8 mouse cellular contexts compared by ENCODE assay signal in the genomic region with DNA sequence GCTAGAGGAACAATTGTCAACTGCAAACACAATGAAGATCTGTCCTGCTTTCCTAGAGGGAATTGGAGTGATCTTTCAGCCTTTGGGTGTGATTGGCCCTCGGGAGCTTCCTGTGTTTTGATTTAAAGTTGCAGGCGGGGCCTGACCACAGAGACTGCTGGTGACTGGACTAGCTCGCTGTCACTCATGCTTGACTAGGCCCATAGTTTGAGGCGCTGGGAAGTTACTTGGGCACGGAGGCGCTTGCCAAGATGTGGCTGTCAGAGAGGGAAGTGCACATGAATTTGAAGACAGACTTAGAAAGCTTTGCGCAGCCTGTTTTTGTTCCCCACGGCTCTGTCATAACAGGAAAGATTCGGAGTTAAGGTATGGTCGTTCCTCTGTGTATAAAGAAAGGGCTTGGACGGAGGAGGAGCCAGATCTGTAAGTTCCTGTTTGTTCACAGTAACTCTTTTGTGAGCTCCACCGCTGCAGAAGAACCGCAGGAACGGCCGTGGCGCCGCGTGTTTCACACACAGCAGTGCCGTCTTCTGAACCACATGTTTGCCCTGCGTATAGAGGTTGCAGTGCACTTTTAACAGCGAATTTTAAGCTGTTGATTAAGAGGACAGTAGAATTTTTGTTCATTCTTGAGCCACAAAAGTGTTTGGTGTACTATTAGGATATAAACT. TPM values are rescaled to one million over a fixed set of nuclear protein-coding genes. Genes with fewer than 3 reads are reported as not detected.
A peak's percentile ranks its signal among the peaks of the same experiment; 100 is the strongest.
DNase-seq lines count a peak whose midpoint lies in the region; ATAC-seq and TF ChIP-seq lines count a peak whose summit lies in the region.

No protein-coding gene starts in this region.

- peaks cover 32 to 62% of the 10 kb centered on the region in 2 experiments for H3K36me3 ChIP-seq in CH12.LX (replicated peaks in 1 of 2; ENCODE audit: control insufficient read depth in 1 of 2, insufficient read depth in 1 of 2, low read length in 1 of 2)
- no peaks in the 10 kb centered on the region; the same call in 1 of the 2 replicates for H3K36me3 ChIP-seq in forebrain, embryonic 11.5 days (ENCODE audit: control insufficient read depth, insufficient read depth, low read length)
- H3K36me3 ChIP-seq in heart, postnatal 0 days (replicated peaks; ENCODE audit: control insufficient read depth, insufficient read depth, low read length), result peaks cover 31% of the 10 kb centered on the region
- peaks cover 2% of the 10 kb centered on the region for H3K36me3 ChIP-seq in liver, embryonic 16.5 days (ENCODE audit: control insufficient read depth, insufficient read depth)
- peaks cover 43% of the 10 kb centered on the region for H3K36me3 ChIP-seq in neural tube, embryonic 13.5 days
- H3K36me3 ChIP-seq in testis, adult 2 months (ENCODE audit: control insufficient read depth, insufficient read depth, low read length), result peaks cover 3% of the 10 kb centered on the region; the same call in 1 of the 2 replicates

- H3K79me2 ChIP-seq in CH12.LX (replicated peaks; ENCODE audit: control insufficient read depth, extremely low read depth, insufficient read depth, poor library complexity, severe bottlenecking), result peaks cover 13% of the 10 kb centered on the region

- dilution Hi-C loops in CH12.LX (cut with MboI; ENCODE audit: extremely low pct_ligation_motif_present, extremely low pct_unique_long_range_greater_than_20kb, low sequenced_read_pairs), result no loop called here

- in situ Hi-C loops in CH12.LX (cut with MboI; ENCODE audit: low pct_ligation_motif_present, low pct_unique_long_range_greater_than_20kb, low sequenced_read_pairs), result no loop called here

- no peaks in the 10 kb centered on the region for H3K9me3 ChIP-seq in CH12.LX (replicated peaks; ENCODE audit: low read length)
- no peaks in the 10 kb centered on the region for H3K9me3 ChIP-seq in forebrain, embryonic 11.5 days (ENCODE audit: control insufficient read depth, low read length)
- H3K9me3 ChIP-seq in heart, postnatal 0 days (replicated peaks; ENCODE audit: control insufficient read depth, low read length), result no peaks in the 10 kb centered on the region
- H3K9me3 ChIP-seq in liver, embryonic 16.5 days (replicated peaks; ENCODE audit: control insufficient read depth, low read length), result no peaks in the 10 kb centered on the region
- H3K9me3 ChIP-seq in neural tube, embryonic 13.5 days, result no peaks in the 10 kb centered on the region

- H3K4me3 ChIP-seq in CH12.LX (replicated peaks in 1 of 3; ENCODE audit: low read depth in 2 of 3, low read length in 2 of 3, poor library complexity in 1 of 3), result peak overlapping the region; percentile 62 to 70 (median 66)
- peak overlapping the region; percentile 45 for H3K4me3 ChIP-seq in forebrain, embryonic 11.5 days (ENCODE audit: low read depth, low read length)
- H3K4me3 ChIP-seq in heart, postnatal 0 days (ENCODE audit: low read depth, low read length), result peak overlapping the region; percentile 61
- peak overlapping the region; percentile 63 for H3K4me3 ChIP-seq in liver, embryonic 16.5 days (ENCODE audit: low read depth, low read length)
- H3K4me3 ChIP-seq in neural tube, embryonic 13.5 days, result peak overlapping the region; percentile 42
- peak overlapping the region; percentile 82 for H3K4me3 ChIP-seq in testis, adult 2 months (ENCODE audit: control insufficient read depth, low read depth, low read length)

- no peak for TF ChIP-seq CTCF in CH12.LX (conservative IDR thresholded peaks at IDR 0.05 in 1 of 2, IDR thresholded peaks at IDR 0.05 in 1 of 2; ENCODE audit: low read depth in 2 of 2, low read length in 2 of 2)
- no peak for TF ChIP-seq CTCF in heart, postnatal 0 days (IDR thresholded peaks at IDR 0.05; ENCODE audit: low read depth)
- no peak for TF ChIP-seq CTCF in testis, adult 2 months (IDR thresholded peaks at IDR 0.05; ENCODE audit: control insufficient read depth, insufficient read depth, insufficient replicate concordance, low read depth, low read length)

- DNase-seq in CH12.LX (ENCODE audit: extremely low read depth), result peak; percentile 94
- peak; percentile 92 for DNase-seq in c-Kit-positive CD71-positive TER-119-negative erythroid progenitor cells, embryonic 14.5 days (ENCODE audit: low read depth)
- peak; percentile 93 for DNase-seq in forebrain, embryonic 11.5 days (ENCODE audit: low spot score)
- DNase-seq in heart, postnatal 0 days (ENCODE audit: low spot score), result peak; percentile 95
- peak; percentile 98 to 99 for DNase-seq in kidney, postnatal 4 days

- peak overlapping the region; percentile 80 for H3K9ac ChIP-seq in CH12.LX (ENCODE audit: insufficient read depth, low read depth)
- peak overlapping the region; percentile 70 for H3K9ac ChIP-seq in forebrain, embryonic 11.5 days (ENCODE audit: low read length)
- H3K9ac ChIP-seq in heart, postnatal 0 days (replicated peaks; ENCODE audit: low read depth, low read length), result peak overlapping the region; percentile 55
- H3K9ac ChIP-seq in liver, embryonic 16.5 days (ENCODE audit: low read depth, low read length), result peak overlapping the region; percentile 63
- peak overlapping the region; percentile 60 for H3K9ac ChIP-seq in neural tube, embryonic 13.5 days

- H3K27me3 ChIP-seq in CH12.LX (replicated peaks), result no peaks in the 10 kb centered on the region
- no peaks in the 10 kb centered on the region for H3K27me3 ChIP-seq in forebrain, embryonic 11.5 days (ENCODE audit: control insufficient read depth, insufficient read depth, low read length)
- no peaks in the 10 kb centered on the region for H3K27me3 ChIP-seq in heart, postnatal 0 days (ENCODE audit: control insufficient read depth, insufficient read depth, low read length)
- H3K27me3 ChIP-seq in liver, embryonic 16.5 days (ENCODE audit: control insufficient read depth, insufficient read depth, low read depth, low read length), result no peaks in the 10 kb centered on the region
- H3K27me3 ChIP-seq in neural tube, embryonic 13.5 days, result no peaks in the 10 kb centered on the region
- H3K27me3 ChIP-seq in testis, adult 2 months (ENCODE audit: control insufficient read depth, insufficient read depth, low read length), result no peaks in the 10 kb centered on the region

- peak overlapping the region; percentile 79 for H3K4me2 ChIP-seq in CH12.LX (ENCODE audit: insufficient read depth, low read depth, poor library complexity, severe bottlenecking)
- H3K4me2 ChIP-seq in forebrain, embryonic 11.5 days (ENCODE audit: low read depth, low read length, severe bottlenecking), result peak overlapping the region; percentile 70
- peak overlapping the region; percentile 84 for H3K4me2 ChIP-seq in heart, postnatal 0 days (ENCODE audit: low read depth, low read length)
- peak overlapping the region; percentile 75 for H3K4me2 ChIP-seq in liver, embryonic 16.5 days (ENCODE audit: low read depth, low read length)
- H3K4me2 ChIP-seq in neural tube, embryonic 13.5 days, result peak overlapping the region; percentile 54

- TF ChIP-seq RAD21 in CH12.LX (IDR thresholded peaks at IDR 0.05; ENCODE audit: low read depth, low read length), result no peak

- no peak for TF ChIP-seq EP300 in CH12.LX (IDR thresholded peaks at IDR 0.05; ENCODE audit: low read length)
- no peak for TF ChIP-seq EP300 in heart, postnatal 0 days (IDR thresholded peaks at IDR 0.05; ENCODE audit: low read depth)

- peak; percentile 64 for TF ChIP-seq POLR2A in CH12.LX (IDR thresholded peaks at IDR 0.05; ENCODE audit: low read depth, low read length)
- peak; percentile 52 for TF ChIP-seq POLR2A in testis, adult 2 months (IDR thresholded peaks at IDR 0.05; ENCODE audit: control insufficient read depth, low read depth, low read length)

- peaks cover 0 to 11% of the 10 kb centered on the region in 2 experiments; a peak in 3 of 4 replicates for H3K4me1 ChIP-seq in CH12.LX (ENCODE audit: control insufficient read depth in 1 of 2, insufficient read depth in 2 of 2)
- peaks cover 6% of the 10 kb centered on the region for H3K4me1 ChIP-seq in forebrain, embryonic 11.5 days (replicated peaks; ENCODE audit: control insufficient read depth, insufficient read depth, low read length)
- peaks cover 7% of the 10 kb centered on the region; the same call in 1 of the 2 replicates for H3K4me1 ChIP-seq in heart, postnatal 0 days (ENCODE audit: control insufficient read depth, insufficient read depth)
- peaks cover 6% of the 10 kb centered on the region for H3K4me1 ChIP-seq in liver, embryonic 16.5 days (ENCODE audit: control insufficient read depth, low read depth, low read length)
- H3K4me1 ChIP-seq in neural tube, embryonic 13.5 days (replicated peaks), result peaks cover 17% of the 10 kb centered on the region
- H3K4me1 ChIP-seq in testis, adult 2 months (ENCODE audit: control insufficient read depth, insufficient read depth, low read length), result no peaks in the 10 kb centered on the region; the same call in 1 of the 2 replicates

- H3K27ac ChIP-seq in CH12.LX (ENCODE audit: insufficient read depth, low read depth), result peak overlapping the region; percentile 57
- H3K27ac ChIP-seq in forebrain, embryonic 11.5 days (ENCODE audit: low read depth, low read length), result peak overlapping the region; percentile 66
- H3K27ac ChIP-seq in heart, postnatal 0 days (ENCODE audit: low read depth), result peak overlapping the region; percentile 90
- peak overlapping the region; percentile 69 for H3K27ac ChIP-seq in liver, embryonic 16.5 days (ENCODE audit: low read length)
- H3K27ac ChIP-seq in neural tube, embryonic 13.5 days (replicated peaks), result peak overlapping the region; percentile 65; the same call in 1 of the 2 replicates
- peak overlapping the region; percentile 69; the same call in 1 of the 2 replicates for H3K27ac ChIP-seq in testis, adult 2 months (ENCODE audit: control insufficient read depth, insufficient read depth, low read depth, low read length)

- under 1% methylated on average over 21 of the region's 21 CpGs for WGBS in forebrain, embryonic 11.5 days
- WGBS in heart, postnatal 0 days, result under 1% methylated on average over 21 of the region's 21 CpGs
- under 1% methylated on average over 21 of the region's 21 CpGs for WGBS in liver, embryonic 16.5 days (ENCODE audit: insufficient replicate concordance)
- WGBS in neural tube, embryonic 13.5 days, result under 1% methylated on average over 21 of the region's 21 CpGs

- ATAC-seq in forebrain, embryonic 11.5 days (replicated peaks; ENCODE audit: low FRiP score), result peak; percentile 99
- ATAC-seq in heart, postnatal 0 days (ENCODE audit: insufficient read depth, low read depth), result peak; percentile 99
- peak; percentile 99 for ATAC-seq in liver, embryonic 16.5 days (ENCODE audit: low read depth)
- ATAC-seq in neural tube, embryonic 13.5 days (ENCODE audit: low read depth), result peak; percentile 98

RNA-seq across cellular contexts. Expression of gene Cntrl, which starts 22.8 kb away (rescaled TPM):
- total RNA-seq in CH12.LX (2012; rRNA removed), result 55.6 and 59.1 TPM in 2 replicates
- total RNA-seq in CH12.LX (2014; rRNA removed), result 64.5 and 66.3 TPM in 2 replicates
- polyA plus RNA-seq in CH12.LX (2012; ENCODE audit: insufficient read length, low read depth), result 64.5 and 69.7 TPM in 2 replicates
- 36.9 and 42.0 TPM in 2 replicates for polyA plus RNA-seq in forebrain, embryonic 11.5 days (2014; fragmentation: Nextera tagmentation; extraction: Ambion mirVana)
- 5.8 and 17.7 TPM in 2 replicates for total RNA-seq in heart, postnatal 0 days (2014; rRNA removed; ENCODE audit: low replicate concordance)
- 8.6 and 9.1 TPM in 2 replicates for polyA plus RNA-seq in heart, postnatal 0 days (2015; fragmentation: Nextera tagmentation; extraction: Ambion mirVana)
- 7.9 and 8.4 TPM in 2 replicates for polyA plus RNA-seq in liver, embryonic 16.5 days (2015; fragmentation: Nextera tagmentation; extraction: Ambion mirVana)
- 9.7 and 10.4 TPM in 2 replicates for polyA plus RNA-seq in neural tube, embryonic 13.5 days (2015; fragmentation: Nextera tagmentation; extraction: Ambion mirVana)
- polyA plus RNA-seq in testis, adult 2 months (2012; rRNA removed), result 18.8 and 20.4 TPM in 2 replicates

RNA-seq across cellular contexts. Expression of gene AI182371, which starts 30.8 kb away (rescaled TPM):
- total RNA-seq in CH12.LX (2012; rRNA removed), result 0.68 and 0.80 TPM in 2 replicates
- total RNA-seq in CH12.LX (2014; rRNA removed), result 0.31 and 0.56 TPM in 2 replicates
- 0.74 and 0.90 TPM in 2 replicates for polyA plus RNA-seq in CH12.LX (2012; ENCODE audit: insufficient read length, low read depth)
- 0.17 TPM in 1 of 2 replicates, not detected in the other for polyA plus RNA-seq in forebrain, embryonic 11.5 days (2014; fragmentation: Nextera tagmentation; extraction: Ambion mirVana)
- 0.46 TPM in 1 of 2 replicates, not detected in the other for total RNA-seq in heart, postnatal 0 days (2014; rRNA removed; ENCODE audit: low replicate concordance)
- polyA plus RNA-seq in heart, postnatal 0 days (2015; fragmentation: Nextera tagmentation; extraction: Ambion mirVana), result 0.10 and 0.20 TPM in 2 replicates
- polyA plus RNA-seq in liver, embryonic 16.5 days (2015; fragmentation: Nextera tagmentation; extraction: Ambion mirVana), result 51.6 and 55.6 TPM in 2 replicates
- polyA plus RNA-seq in neural tube, embryonic 13.5 days (2015; fragmentation: Nextera tagmentation; extraction: Ambion mirVana), result 0.22 and 0.52 TPM in 2 replicates
- polyA plus RNA-seq in testis, adult 2 months (2012; rRNA removed), result 0.57 and 1.0 TPM in 2 replicates

Comparison
In these comparisons a context has a peak if more than half of its experiments do, and no peak if none do; other contexts are left out.
1. Peak in every context shown above with its lines: DNase-seq, ATAC-seq, H3K4me3 ChIP-seq and H3K27ac ChIP-seq.
2. RNA of gene AI182371, which starts 30.8 kb away (polyA plus RNA-seq): 51.6 to 55.6 TPM in liver, embryonic 16.5 days; 0.57 to 1.0 TPM in testis, adult 2 months, 0.74 to 0.90 TPM in CH12.LX, 0.22 to 0.52 TPM in neural tube, embryonic 13.5 days, 0.10 to 0.20 TPM in heart, postnatal 0 days and 0.17 TPM in forebrain, embryonic 11.5 days; every median in the first group is over 10 times any median in the second.